Mouse (Mus musculus) urinary bladder, postnatal 4 days (tissue): ENCODE measurements around the gene Phf24.

Experiments
- DNase-seq, 2 experiments: peaks; one replicate each; pipeline ENCODE4 v3.0.0; 2021 to 2022; ENCODE audit warnings: low spot score in 2 of 2

Phf24 gene

GRCm38 (mm10) chr4:42913391-42913790, 3.1 kb upstream of the Phf24 start:
- DNase-seq: no peak

DNA sequence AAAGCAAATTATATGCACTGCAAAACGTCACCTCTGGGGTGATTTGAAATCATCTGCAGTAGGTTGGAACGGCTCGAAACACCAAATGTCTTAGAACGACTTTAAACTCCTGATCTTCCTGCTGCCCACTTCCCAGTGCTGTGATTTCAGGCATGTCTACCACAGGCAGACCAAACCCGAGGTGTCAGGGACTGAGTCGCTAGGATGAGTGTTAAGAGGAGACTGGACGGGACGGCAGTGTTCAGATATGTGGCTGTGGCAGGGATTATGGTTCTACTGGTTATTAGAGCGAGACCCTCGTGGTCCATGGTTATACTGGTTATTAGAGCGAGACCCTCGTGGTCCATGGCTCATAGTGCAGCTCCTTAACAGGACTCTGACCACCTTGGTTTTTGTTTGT, 1.1 kb upstream of the Phf24 start:
- no peak for DNase-seq

DNA sequence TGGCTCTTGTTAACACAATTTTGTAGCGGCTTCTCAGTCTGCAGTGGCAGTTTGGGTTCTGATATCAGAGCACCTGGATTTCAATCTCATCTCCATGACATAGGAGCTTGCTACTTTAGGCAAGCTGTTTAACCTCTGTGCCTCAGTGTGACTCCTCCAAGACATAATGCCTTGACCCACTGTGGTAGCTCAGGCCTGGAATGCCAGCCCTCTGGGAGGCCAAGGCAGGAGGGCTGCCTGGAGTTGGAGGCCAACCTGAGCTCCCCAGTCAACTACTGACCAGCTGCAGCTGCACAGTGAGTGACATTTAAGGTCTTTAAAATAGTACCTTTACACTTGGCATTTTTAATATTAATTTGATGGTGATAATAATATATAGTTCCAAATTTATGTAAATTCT, 494 bp upstream of the Phf24 start:
- no peak for DNase-seq

GRCm38 (mm10) chr4:42917402-42917774, 928 bp downstream of the Phf24 start:
- no peak for DNase-seq

DNA sequence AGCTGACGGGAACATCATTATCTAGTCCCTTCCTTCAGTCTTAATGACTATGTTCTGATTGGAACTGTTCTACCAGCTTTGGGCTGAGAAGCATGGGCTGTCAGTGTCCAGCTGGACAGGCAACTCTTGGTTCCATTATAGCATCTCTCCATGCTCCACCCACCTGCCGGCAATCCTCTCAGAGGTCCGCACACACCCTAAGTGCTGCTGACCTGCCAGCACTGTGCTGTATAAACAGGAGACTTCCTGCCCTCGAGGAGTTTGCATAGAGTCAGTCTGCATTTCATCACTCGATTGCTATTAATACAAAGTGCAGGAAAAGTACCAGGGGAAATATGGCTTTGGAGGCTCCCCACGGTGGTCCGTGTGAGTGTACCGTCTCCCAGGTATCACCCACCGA, 4.3 kb downstream of the Phf24 start:
- DNase-seq: no peak

GRCm38 (mm10) chr4:42921536-42921935, 5.1 kb downstream of the Phf24 start:
- DNase-seq: peak in 1 of 2 experiments; percentile 46

DNA sequence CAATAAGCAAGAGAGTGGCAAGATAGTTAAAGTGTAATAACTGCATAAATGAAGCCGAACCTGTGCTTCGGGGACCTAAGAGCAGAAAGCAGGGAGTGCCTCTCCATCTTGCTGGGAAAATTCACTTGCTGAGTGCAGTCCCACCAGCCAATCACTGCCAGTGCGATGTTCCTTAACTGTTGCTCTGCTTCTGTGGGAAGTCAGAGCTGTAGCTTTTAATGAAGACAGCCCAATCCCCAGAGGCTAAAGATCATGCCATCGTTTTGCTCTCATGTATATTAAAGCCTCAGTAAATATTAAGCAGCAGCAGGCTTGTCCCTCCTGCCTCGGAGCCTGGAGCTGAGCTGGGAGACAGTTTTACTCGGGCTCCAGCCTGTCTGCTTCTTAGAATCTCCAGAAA, 5.6 kb downstream of the Phf24 start:
- peak in 1 of 2 experiments; percentile 17 for DNase-seq

- DNase-seq: peak in 1 of 2 experiments; percentile 36
Measured at GRCm38 (mm10) chr4:42922461-42922860, 6.0 kb downstream of the Phf24 start.

DNA sequence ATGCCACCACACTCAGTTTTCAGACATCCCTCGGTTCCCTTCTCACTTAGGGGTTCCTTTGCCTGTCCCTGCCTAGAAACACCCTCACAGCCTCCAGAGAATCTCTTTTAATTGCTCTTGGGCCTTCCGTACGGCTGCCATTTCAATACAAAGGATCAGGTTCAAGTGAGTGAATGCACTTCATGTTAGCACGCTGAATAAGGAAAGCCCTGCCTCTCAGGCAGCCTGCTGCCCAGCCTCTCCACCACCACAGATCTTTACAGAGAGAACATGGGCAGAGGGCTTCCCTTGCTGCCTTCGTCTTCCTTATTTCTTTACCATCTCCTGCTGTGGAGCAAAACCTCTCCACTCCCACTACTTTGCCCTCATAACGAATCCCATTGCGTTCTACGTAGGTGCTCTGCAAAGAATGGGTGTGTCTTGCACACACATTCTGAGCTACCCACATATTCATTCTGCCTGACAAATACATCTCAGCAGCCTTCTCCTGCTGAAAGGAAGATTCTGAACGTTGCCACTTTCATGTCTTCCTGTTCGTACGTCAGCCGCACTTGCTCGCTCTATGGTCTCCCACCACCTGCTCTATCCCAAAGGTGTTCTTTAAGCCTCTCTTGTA, 7.7 kb downstream of the Phf24 start:
- peak in 1 of 2 experiments; percentile 40 for DNase-seq

- DNase-seq: peak in 1 of 2 experiments; percentile 32
Measured at GRCm38 (mm10) chr4:42928209-42928608, 11.7 kb downstream of the Phf24 start.

DNA sequence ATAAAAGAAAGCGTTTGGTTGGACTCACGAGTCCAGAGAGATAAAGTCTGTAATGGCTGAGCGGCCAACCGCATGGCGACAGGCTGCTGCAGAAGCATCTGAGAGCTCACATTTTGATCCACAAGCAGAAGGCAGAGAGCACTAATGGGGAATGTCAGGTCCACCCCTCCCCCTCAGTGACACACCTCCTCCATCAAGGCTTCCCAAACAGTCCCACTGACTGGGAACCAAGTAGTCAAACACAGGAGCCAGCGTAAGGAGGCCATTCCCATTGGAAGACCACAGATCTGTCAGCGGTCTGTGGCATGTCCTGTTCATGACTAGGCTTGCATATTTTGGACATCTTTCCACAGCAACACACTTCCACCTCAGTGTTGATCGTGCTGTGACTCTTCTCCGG, 12.5 kb downstream of the Phf24 start:
- DNase-seq: peak; percentile 10 to 56

GRCm38 (mm10) chr4:42932229-42932969, 15.9 kb downstream of the Phf24 start:
- peak; percentile 3 to 33 for DNase-seq

- peak in 1 of 2 experiments; percentile 79 for DNase-seq
Measured at GRCm38 (mm10) chr4:42933630-42934029, 17.2 kb downstream of the Phf24 start.

DNA sequence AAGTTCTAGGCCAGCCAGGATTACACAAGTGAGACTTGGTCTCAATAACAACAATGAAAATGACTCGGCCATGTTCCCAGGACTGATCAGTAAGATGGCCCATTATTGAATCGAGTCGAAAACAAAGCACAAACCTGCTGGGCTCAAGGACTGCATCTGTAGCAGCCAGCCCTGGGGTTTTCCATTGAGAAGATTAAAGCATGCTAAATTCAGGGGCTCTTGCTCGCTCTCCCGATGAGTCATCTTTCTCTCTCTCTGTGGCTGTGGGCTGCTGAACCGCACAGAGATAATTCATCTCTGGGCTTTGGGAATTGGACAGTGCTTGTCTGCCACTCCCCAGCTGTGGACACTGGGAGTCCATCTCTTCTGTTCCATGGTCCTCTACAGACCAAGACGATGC, 24.9 kb downstream of the Phf24 start:
- DNase-seq: no peak

- DNase-seq: no peak
Measured at GRCm38 (mm10) chr4:42943341-42943740, 26.9 kb downstream of the Phf24 start.

GRCm38 (mm10) chr4:42944185-42944584, 27.7 kb downstream of the Phf24 start:
- no peak for DNase-seq

GRCm38 (mm10) chr4:42945043-42945442, 28.6 kb downstream of the Phf24 start:
- DNase-seq: no peak

DNA sequence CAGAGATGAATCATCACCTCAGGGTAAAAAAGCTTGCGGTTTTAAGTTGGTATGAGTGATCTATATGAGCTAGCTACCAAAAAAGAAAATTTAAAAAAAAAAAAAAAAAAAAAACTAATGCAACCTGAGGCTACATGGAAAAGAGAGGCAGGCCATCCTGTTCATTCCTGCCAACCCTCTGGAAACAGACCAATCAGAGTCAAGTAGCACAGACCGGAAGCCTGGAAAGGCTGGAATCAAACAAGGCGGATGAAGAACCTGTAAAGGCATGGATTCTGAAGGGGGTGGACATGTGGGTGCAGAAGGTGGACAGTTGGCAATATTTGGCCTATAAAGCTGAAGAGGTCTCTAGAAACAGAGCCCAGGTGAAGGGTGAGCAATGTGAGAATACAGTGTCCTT, 29.0 kb downstream of the Phf24 start:
- no peak for DNase-seq

DNA sequence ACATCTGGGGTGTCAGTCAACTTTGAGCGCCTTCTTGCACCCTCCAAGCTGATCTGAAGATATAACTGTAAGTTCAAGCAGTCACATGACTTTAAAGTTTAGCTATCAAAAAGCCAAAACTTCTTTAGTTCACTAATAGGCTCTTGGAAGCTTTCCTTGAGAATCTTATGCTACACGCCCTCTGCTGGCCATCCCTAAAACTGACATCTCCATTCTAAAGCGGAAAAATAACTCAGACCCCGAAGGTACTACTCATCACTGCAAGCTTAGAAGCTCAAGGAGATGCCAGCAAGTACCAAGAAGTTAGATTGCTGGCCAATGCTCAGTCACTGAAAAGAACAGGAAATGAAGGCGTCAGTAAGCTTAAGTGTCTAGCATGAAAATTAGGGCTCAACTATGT, 29.5 kb downstream of the Phf24 start:
- no peak for DNase-seq

DNA sequence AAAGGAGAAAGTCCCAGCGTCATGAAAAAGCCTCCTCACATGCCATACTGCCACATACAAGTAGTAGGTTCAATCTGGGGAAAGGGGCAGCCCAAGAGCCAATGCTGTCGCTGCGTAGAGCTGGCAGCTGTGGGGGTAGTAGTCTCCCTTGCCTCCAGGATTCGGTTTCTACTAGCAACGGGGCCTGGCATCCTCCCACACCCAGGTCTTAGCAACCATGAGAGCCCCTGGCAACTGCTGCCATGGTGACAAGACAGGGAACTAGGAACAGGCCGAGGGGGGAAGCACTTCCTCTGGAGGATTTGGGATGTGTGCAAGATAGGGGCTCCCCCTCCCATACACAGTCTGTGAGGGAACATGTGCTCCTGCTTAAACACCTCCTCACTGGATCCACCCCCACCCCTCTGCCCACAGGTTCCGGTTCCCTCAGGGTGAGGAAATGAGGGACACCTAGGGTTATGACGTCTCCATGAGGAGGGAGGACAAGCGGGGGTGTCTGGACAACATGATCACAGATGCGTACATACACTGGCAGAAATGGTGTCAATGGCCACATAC, 30.4 kb downstream of the Phf24 start:
- no peak for DNase-seq

DNA sequence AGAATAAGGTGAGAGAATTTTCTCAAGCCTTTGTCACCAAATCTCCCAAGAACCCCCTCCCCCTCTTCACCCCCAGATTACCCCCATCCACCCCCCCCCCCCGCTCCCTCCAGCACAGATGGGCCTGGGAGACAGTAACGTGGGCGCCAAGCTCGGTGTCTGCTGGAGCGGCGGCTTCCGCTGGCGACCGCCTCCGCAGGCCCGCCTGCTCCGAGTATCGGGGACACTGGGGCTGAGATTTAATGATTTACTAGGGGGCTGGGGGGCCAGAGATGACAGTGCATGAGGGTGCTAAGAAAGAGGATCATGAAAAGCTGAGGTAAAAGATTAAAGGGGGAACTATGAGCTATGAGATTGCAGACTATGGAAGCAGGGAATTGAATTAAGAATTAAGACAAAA, 32.1 kb downstream of the Phf24 start:
- no peak for DNase-seq

DNA sequence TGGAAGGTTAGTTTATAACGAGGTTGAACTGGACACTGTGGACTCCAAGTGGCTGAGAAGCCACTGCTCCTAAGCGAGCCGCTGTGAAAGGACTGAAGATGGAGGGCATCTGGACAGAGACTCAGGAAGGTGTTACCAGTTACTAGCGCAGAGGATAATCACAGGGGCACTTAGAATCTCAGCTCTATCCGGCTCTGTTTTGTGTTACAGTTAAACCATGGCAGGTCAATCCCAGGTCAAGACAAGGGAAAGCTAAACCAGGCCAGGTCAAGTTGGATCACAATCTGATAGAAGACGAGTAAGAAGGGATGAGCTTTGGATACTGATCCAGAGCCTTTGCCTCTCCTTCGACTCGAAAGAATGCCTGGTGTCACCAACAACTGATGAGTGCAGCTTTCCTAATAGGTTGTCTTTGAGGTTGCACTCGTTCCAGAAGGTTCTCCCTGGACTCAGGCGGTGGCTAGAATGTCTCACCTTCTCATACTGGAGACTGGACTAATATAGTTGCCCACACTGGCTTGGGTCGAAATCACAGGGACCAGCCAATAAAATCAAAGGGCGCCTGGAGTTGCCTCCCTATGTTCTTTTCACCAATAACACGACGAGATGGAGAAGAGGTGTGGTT, 32.7 kb downstream of the Phf24 start:
- DNase-seq: no peak

- peak; percentile 95 to 96 for DNase-seq
Measured at GRCm38 (mm10) chr4:42949676-42950051, 33.2 kb downstream of the Phf24 start, which contains the start of gene Dnajb5. Gene Dnajb5 (plus strand): TSS chr4:42949814.
